Mouse (Mus musculus): ENCODE results near the gene Smim5. TPM values are rescaled to one million over a fixed set of nuclear protein-coding genes. Genes with fewer than 3 reads are reported as not detected.
A peak's percentile ranks its signal among the peaks of the same experiment; 100 is the strongest.
"Not testable (repeated sequence)": the region's sequence is repeated elsewhere in the genome, so short reads cannot be mapped to it uniquely, and the experiment has no call there.

Gene Smim5
- not detected in 2 replicates for polyA plus RNA-seq (2011; ENCODE audit: insufficient read depth, insufficient read length, low read depth, missing spikeins)

- Histone ChIP-seq H3K27ac (ENCODE audit: insufficient read depth, low read length) (no peak within 1 kb of the TSS), H3K27me3 (ENCODE audit: control insufficient read depth, insufficient read depth, low read length, poor library complexity, severe bottlenecking) (no peaks in the 10 kb centered on the region), H3K4me3 (ENCODE audit: low read depth, low read length) (no peak within 1 kb of the TSS), H3K36me3 (ENCODE audit: control insufficient read depth, insufficient read depth, low read length, poor library complexity, severe bottlenecking) (no peaks in the 10 kb centered on the region), H3K4me1 (ENCODE audit: control insufficient read depth, insufficient read depth, low read length) (no peaks in the 10 kb centered on the region), H3K9me3 (replicated peaks; ENCODE audit: control insufficient read depth, insufficient read depth, low read length, poor library complexity, severe bottlenecking) (no peaks in the 10 kb centered on the region), H3K9ac (ENCODE audit: low read depth, poor library complexity, severe bottlenecking) (no peak within 1 kb of the TSS)
- no peak for TF ChIP-seq EP300 (IDR thresholded peaks at IDR 0.05; ENCODE audit: insufficient read depth, low read depth, low read length)
- TF ChIP-seq POLR2A (IDR thresholded peaks at IDR 0.05; ENCODE audit: insufficient read depth, low read length), result no peak
- no peak for TF ChIP-seq CTCF (IDR thresholded peaks at IDR 0.05; ENCODE audit: low read depth, low read length)
Measured at GRCm38 (mm10) chr11:115899486-115900266, at the start of gene Smim5. Smim5 (plus strand) TSS chr11:115899966.

GRCm38 (mm10) chr11:115854674-115855073 lies 45.1 kb upstream of the Smim5 start:
- no peak overlapping the region for H3K27ac ChIP-seq (ENCODE audit: insufficient read depth, low read length)
- H3K4me1 ChIP-seq (ENCODE audit: control insufficient read depth, insufficient read depth, low read length), result no peaks in the 10 kb centered on the region
- H3K27me3 ChIP-seq (ENCODE audit: control insufficient read depth, insufficient read depth, low read length, poor library complexity, severe bottlenecking), result no peaks in the 10 kb centered on the region

GRCm38 (mm10) chr11:115857146-115857545 lies 42.6 kb upstream of the Smim5 start:
- H3K27ac ChIP-seq (ENCODE audit: insufficient read depth, low read length); H3K4me3 ChIP-seq (ENCODE audit: low read depth, low read length); H3K9ac ChIP-seq (ENCODE audit: low read depth, poor library complexity, severe bottlenecking); H3K4me1 ChIP-seq (ENCODE audit: control insufficient read depth, insufficient read depth, low read length); H3K27me3 ChIP-seq (ENCODE audit: control insufficient read depth, insufficient read depth, low read length, poor library complexity, severe bottlenecking); H3K9me3 ChIP-seq (replicated peaks; ENCODE audit: control insufficient read depth, insufficient read depth, low read length, poor library complexity, severe bottlenecking): not testable (repeated sequence)
- H3K36me3 ChIP-seq (ENCODE audit: control insufficient read depth, insufficient read depth, low read length, poor library complexity, severe bottlenecking), result peaks cover 22% of the 10 kb centered on the region

More at GRCm38 (mm10) chr11:115854674-115855073, 45.1 kb upstream of the Smim5 start:
- Histone ChIP-seq H3K4me3 (ENCODE audit: low read depth, low read length) (no peak overlapping the region), H3K9ac (ENCODE audit: low read depth, poor library complexity, severe bottlenecking) (no peak overlapping the region), H3K36me3 (ENCODE audit: control insufficient read depth, insufficient read depth, low read length, poor library complexity, severe bottlenecking) (peaks cover 27% of the 10 kb centered on the region), H3K9me3 (replicated peaks; ENCODE audit: control insufficient read depth, insufficient read depth, low read length, poor library complexity, severe bottlenecking) (no peaks in the 10 kb centered on the region)
- TF ChIP-seq EP300 (IDR thresholded peaks at IDR 0.05; ENCODE audit: insufficient read depth, low read depth, low read length) (no peak), POLR2A (IDR thresholded peaks at IDR 0.05; ENCODE audit: insufficient read depth, low read length) (no peak), CTCF (IDR thresholded peaks at IDR 0.05; ENCODE audit: low read depth, low read length) (no peak)

GRCm38 (mm10) chr11:115857936-115858335 lies 41.8 kb upstream of the Smim5 start:
- no peak overlapping the region for H3K27ac ChIP-seq (ENCODE audit: insufficient read depth, low read length)
- peak overlapping the region; percentile 41; the same call in 1 of the 2 replicates for H3K9ac ChIP-seq (ENCODE audit: low read depth, poor library complexity, severe bottlenecking)
- H3K27me3 ChIP-seq (ENCODE audit: control insufficient read depth, insufficient read depth, low read length, poor library complexity, severe bottlenecking), result no peaks in the 10 kb centered on the region
- no peaks in the 10 kb centered on the region for H3K4me1 ChIP-seq (ENCODE audit: control insufficient read depth, insufficient read depth, low read length)
- no peaks in the 10 kb centered on the region for H3K9me3 ChIP-seq (replicated peaks; ENCODE audit: control insufficient read depth, insufficient read depth, low read length, poor library complexity, severe bottlenecking)
- H3K4me3 ChIP-seq (ENCODE audit: low read depth, low read length), result peak overlapping the region; percentile 53
- H3K36me3 ChIP-seq (ENCODE audit: control insufficient read depth, insufficient read depth, low read length, poor library complexity, severe bottlenecking), result peaks cover 16% of the 10 kb centered on the region
- TF ChIP-seq EP300 (IDR thresholded peaks at IDR 0.05; ENCODE audit: insufficient read depth, low read depth, low read length) (no peak), POLR2A (IDR thresholded peaks at IDR 0.05; ENCODE audit: insufficient read depth, low read length) (no peak)

GRCm38 (mm10) chr11:115858354-115858753 lies 41.4 kb upstream of the Smim5 start, which contains the start of gene Myo15b:
Myo15b (plus strand) TSS chr11:115858406.
- Histone ChIP-seq H3K4me1 (ENCODE audit: control insufficient read depth, insufficient read depth, low read length) (no peaks in the 10 kb centered on the region), H3K9me3 (replicated peaks; ENCODE audit: control insufficient read depth, insufficient read depth, low read length, poor library complexity, severe bottlenecking) (no peaks in the 10 kb centered on the region), H3K36me3 (ENCODE audit: control insufficient read depth, insufficient read depth, low read length, poor library complexity, severe bottlenecking) (peaks cover 13% of the 10 kb centered on the region; the same call in 1 of the 2 replicates), H3K4me3 (ENCODE audit: low read depth, low read length) (peak within 1 kb of the TSS; percentile 53), H3K27me3 (ENCODE audit: control insufficient read depth, insufficient read depth, low read length, poor library complexity, severe bottlenecking) (no peaks in the 10 kb centered on the region), H3K27ac (ENCODE audit: insufficient read depth, low read length) (no peak within 1 kb of the TSS), H3K9ac (ENCODE audit: low read depth, poor library complexity, severe bottlenecking) (peak within 1 kb of the TSS; percentile 41)
- TF ChIP-seq POLR2A (IDR thresholded peaks at IDR 0.05; ENCODE audit: insufficient read depth, low read length) (no peak), EP300 (IDR thresholded peaks at IDR 0.05; ENCODE audit: insufficient read depth, low read depth, low read length) (no peak), CTCF (IDR thresholded peaks at IDR 0.05; ENCODE audit: low read depth, low read length) (no peak)

GRCm38 (mm10) chr11:115859143-115859945 lies 40.4 kb upstream of the Smim5 start:
- Histone ChIP-seq H3K27me3 (ENCODE audit: control insufficient read depth, insufficient read depth, low read length, poor library complexity, severe bottlenecking) (no peaks in the 10 kb centered on the region), H3K4me1 (ENCODE audit: control insufficient read depth, insufficient read depth, low read length) (no peaks in the 10 kb centered on the region), H3K9me3 (replicated peaks; ENCODE audit: control insufficient read depth, insufficient read depth, low read length, poor library complexity, severe bottlenecking) (no peaks in the 10 kb centered on the region), H3K36me3 (ENCODE audit: control insufficient read depth, insufficient read depth, low read length, poor library complexity, severe bottlenecking) (peaks cover 8% of the 10 kb centered on the region; the same call in 1 of the 2 replicates), H3K9ac (ENCODE audit: low read depth, poor library complexity, severe bottlenecking) (peak overlapping the region; percentile 41), H3K27ac (ENCODE audit: insufficient read depth, low read length) (no peak overlapping the region), H3K4me3 (ENCODE audit: low read depth, low read length) (peak overlapping the region; percentile 53)
- TF ChIP-seq POLR2A (IDR thresholded peaks at IDR 0.05; ENCODE audit: insufficient read depth, low read length), result no peak
- TF ChIP-seq EP300 (IDR thresholded peaks at IDR 0.05; ENCODE audit: insufficient read depth, low read depth, low read length), result peak; percentile 32; the same call in 1 of the 2 replicates
- TF ChIP-seq CTCF (IDR thresholded peaks at IDR 0.05; ENCODE audit: low read depth, low read length), result peak; percentile 89
